Mouse (Mus musculus): ENCODE measurements at regions not wholly inside any gene's neighbourhood (a gene's known extent, or its start where the extent isn't known, plus 50 kb on each side); places are given as distances from the start of the nearest gene placed in this dataset.
"Not testable (repeated sequence)": the region's sequence is repeated elsewhere in the genome, so short reads cannot be mapped to it uniquely, and the experiment has no call there.

DNA sequence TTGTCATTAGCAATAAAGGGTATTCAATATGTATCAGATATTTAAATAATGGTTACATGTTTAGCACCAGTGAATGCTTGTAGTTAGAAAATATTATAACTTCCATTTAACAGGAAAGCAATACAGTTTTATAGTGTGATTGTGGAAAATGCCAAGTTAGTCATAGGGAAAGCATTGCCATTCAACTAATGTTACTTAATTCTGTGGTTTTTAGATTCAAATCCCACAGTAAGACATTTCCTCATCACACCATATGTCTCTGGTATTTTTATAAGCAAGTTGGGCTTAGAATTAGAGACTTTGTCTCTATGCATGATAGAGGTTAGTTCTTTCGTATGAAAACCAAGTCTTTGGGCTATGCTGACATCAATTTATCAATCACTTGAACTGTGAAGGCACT, 133.0 kb downstream of the Prr30 start:
- no peak for DNase-seq (ENCODE audit: low spot score in 2 of 2)

GRCm38 (mm10) chr14:101056874-101057273, 143.3 kb downstream of the Prr30 start:
- DNase-seq (ENCODE audit: low spot score in 2 of 2), result no peak

DNA sequence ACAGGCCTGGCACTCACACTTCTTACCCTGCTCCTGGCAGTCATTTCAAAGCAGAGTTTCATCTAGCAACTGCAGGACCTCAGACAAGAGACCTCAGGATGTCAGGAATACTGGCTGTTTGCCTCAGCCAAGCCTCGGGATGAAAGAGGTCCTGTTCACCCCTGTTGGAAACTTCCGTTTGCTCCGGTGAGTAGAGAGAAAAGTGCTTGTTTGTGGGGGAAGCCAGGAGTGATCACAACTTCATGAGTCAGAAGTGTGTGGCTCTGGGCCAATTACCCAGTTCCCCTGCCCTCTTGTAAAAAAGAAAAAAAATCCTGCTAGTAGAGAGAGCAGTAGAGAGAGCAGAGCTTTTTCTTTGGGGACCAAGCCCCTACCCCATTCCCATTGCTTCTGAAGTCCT, 144.2 kb downstream of the Prr30 start:
- peak; percentile 3 to 13 for DNase-seq (ENCODE audit: low spot score in 2 of 2)

GRCm38 (mm10) chr14:101054786-101055185, 145.3 kb downstream of the Prr30 start:
- DNase-seq (ENCODE audit: low spot score in 2 of 2), result no peak

GRCm38 (mm10) chr14:101052760-101053159, 147.4 kb downstream of the Prr30 start:
- no peak for DNase-seq (ENCODE audit: low spot score in 2 of 2)

DNA sequence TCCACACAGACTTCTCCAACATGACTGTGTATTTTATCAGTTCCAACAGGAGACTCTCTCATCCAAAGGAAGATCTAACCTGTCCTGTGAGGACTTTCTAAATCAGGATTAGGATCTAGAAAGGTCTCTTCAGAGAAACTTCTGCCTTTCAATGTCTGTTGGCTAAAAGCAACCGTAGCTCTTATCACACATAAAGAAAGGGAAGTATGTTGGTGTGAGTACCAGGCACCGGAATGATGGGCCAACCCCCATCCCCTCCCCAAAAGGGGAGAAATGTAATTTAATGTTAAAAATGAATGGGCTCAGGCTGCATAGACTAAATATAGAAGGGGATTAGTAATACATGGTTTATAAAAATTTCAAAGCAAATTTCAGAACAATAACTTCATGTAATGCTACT, 149.9 kb downstream of the Prr30 start:
- no peak for DNase-seq (ENCODE audit: low spot score in 2 of 2)

DNA sequence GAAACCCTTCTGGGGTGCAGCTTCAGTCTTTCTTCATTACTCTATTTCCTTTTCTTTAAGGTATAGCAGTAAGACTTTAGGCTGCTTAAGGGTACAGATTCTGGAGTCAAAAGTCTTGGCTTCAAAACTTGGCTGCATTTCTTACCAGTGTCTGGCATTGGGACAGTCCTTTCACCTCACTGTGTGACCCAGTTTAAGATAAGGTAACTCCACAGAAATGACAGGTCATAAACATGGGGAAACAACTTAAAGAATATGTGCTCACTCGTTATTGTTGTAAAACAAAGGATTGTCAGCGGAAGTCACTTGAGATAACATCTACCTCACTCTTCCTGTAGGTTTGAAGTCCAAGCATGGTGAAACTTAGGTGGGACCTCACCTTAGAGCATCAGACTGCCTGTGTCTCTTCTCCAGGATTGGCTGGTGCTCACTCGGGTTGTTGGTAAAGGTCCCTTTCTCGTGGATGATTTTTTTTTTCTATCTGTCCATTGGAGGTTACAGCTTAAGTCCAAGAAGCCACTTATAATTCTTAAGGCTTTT, 150.4 kb downstream of the Prr30 start:
- DNase-seq (ENCODE audit: low spot score in 2 of 2), result no peak

DNA sequence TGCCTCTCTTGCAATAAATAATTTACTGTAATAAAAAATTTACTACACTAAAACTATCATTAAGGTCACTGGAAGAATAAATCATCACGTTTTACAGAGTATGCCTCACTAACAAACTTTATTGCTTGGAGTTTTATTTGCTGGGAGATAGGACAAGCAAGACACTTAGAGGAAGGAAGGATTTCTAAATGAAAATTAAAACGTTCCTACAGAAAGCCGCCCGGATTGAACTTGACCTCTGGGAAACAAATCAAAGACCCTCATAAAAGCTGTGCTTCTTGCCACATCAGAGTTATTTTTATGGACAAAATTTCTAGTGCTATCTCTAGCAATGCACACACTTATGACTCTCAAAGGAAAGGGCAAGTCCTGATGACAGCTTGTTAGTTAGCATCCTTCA, 156.6 kb downstream of the Prr30 start:
- DNase-seq (ENCODE audit: low spot score in 2 of 2), result no peak

- no peak for DNase-seq (ENCODE audit: low spot score in 2 of 2)
These were observed 199.1 kb downstream of the Prr30 start for GRCm38 (mm10) chr14:101001070-101001469.

- no peak for DNase-seq (ENCODE audit: low spot score in 2 of 2)
These were observed 219.4 kb downstream of the Prr30 start for GRCm38 (mm10) chr14:100980754-100981153.

- no peak for DNase-seq (ENCODE audit: low spot score in 2 of 2)
These were observed 221.6 kb downstream of the Prr30 start for GRCm38 (mm10) chr14:100978515-100978914.

- DNase-seq (ENCODE audit: low spot score in 2 of 2), result peak; percentile 1 to 8
These were observed 229.2 kb downstream of the Prr30 start for GRCm38 (mm10) chr14:100970970-100971369.

DNA sequence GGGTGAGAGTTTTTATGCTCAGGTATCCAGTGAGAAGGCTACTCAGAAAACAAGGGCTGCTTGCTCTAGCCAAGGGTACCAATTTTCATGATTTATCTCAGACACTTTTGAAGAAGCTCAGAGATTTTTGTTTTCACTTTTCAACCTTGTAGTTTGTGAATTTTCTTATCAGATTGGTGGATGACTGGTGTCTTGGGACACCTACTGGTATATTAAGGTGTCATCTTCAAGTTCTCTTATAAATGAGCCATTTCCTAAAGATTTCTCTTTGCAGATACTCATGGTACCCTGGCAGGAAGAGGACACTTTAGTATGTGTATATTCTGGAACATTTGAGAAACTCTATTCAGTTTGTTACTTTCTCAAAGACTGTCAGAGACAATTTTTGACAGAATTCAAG, 239.9 kb downstream of the Prr30 start:
- no peak for DNase-seq (ENCODE audit: low spot score in 2 of 2)

DNA sequence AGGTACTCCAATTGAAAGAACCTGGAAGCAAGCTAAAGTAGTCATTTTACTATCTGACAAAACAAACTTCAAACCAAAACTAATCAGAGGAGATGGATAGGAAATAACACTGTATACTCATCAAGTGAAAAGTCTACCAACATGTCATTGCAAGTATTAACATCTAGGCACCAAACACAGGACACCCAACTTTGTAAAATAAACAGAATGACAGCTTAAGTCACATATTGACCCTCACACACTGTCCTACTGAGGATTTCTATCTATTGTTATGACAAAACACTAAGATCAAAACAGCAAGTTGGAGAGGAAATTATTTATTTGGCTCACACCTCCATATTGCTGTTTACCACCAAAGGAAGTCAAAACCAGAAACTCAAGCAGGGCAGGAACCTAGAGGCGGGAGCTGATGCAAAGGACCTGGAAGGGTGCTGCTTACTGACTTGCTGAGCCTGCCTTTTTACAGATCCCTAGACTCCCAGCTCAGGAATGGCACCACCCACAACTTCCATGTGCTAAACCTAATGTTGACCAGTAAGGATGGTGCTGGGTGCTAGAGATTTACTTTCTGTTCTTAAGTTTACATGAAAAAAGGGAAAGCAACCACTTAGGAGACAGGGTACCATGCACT, 244.2 kb downstream of the Prr30 start:
- DNase-seq (ENCODE audit: low spot score in 2 of 2), result no peak

GRCm38 (mm10) chr14:100950681-100951119, 249.4 kb downstream of the Prr30 start:
- DNase-seq (ENCODE audit: low spot score in 2 of 2), result no peak

- DNase-seq (ENCODE audit: low spot score in 2 of 2), result not testable (repeated sequence)
These were observed 252.5 kb downstream of the Prr30 start for GRCm38 (mm10) chr14:100947625-100948024.

DNA sequence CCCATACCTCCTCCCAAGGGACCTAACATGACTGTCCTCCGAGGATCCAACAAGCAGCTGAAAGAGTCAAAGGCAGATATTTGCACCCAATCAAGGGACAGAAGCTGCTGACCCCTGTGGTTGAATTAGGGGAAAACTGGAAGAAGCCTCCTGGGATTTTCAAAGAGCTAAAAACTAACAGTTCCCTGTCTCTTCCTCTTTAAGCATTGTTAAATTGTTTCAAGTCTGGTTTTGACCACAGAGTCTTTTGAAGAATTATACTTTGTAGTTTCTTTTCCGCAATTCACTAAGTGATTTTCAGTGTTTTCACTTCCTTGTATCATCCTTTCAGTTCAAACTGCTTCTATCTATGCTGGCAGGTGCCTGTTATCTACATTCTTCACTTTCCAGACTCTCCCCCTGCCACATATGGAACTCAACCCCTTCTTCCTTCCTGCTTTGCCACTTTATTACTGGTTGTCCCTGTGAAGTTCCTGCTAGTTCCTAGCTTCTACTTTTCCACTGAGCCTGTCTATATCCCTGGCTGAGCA, 262.7 kb downstream of the Prr30 start:
- DNase-seq (ENCODE audit: low spot score in 2 of 2), result no peak

GRCm38 (mm10) chr14:100934554-100934953, 265.6 kb downstream of the Prr30 start:
- DNase-seq (ENCODE audit: low spot score in 2 of 2), result no peak

DNA sequence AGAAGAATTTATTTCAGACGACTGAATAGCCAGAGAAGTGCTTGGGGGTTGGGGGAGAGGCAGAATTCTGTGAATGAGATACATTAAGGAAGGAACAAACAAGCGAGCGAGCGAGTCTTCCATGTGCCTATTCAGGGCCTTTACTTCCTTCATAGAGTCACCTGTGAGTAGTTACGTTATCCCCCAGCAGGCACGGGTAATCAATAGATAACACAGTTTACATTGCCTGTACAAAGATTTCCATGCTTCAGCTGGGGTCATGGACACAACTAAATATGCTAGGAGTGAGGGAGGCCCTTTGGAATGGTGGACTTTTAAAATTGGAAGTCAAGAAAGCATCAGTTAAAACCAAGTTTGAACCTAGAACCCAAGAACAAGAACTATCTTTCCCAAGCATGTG, 275.2 kb downstream of the Prr30 start:
- no peak for DNase-seq (ENCODE audit: low spot score in 2 of 2)

DNA sequence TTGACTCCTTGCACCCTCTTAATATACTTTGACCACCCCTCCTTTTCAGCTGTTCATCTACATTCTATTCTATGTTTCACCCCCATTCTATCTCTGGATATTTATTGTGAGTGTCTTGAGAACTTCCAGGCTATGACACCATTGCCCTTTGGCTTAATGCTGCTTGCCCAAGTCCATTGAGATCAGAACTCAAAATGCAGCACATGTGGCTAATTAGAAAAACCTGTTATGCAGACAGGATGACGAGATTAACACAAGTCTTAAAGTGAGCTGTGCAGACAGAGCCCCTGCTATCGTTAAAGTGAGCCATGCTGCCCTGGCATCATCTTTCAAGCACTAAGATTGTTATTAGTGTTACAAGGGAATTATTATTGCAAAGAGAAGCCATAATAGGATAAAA, 299.9 kb downstream of the Prr30 start:
- no peak for DNase-seq (ENCODE audit: low spot score in 2 of 2)

- no peak for DNase-seq (ENCODE audit: low spot score in 2 of 2)
These were observed 301.1 kb downstream of the Prr30 start for GRCm38 (mm10) chr14:100899074-100899473.

GRCm38 (mm10) chr14:100889163-100890157, 310.7 kb downstream of the Prr30 start:
- DNase-seq (ENCODE audit: low spot score in 2 of 2), result no peak

Data from frontal cortex, postnatal 36 days (tissue).